Mouse (Mus musculus): ENCODE results near the gene Mrps7.

The Mrps7 gene

DNA sequence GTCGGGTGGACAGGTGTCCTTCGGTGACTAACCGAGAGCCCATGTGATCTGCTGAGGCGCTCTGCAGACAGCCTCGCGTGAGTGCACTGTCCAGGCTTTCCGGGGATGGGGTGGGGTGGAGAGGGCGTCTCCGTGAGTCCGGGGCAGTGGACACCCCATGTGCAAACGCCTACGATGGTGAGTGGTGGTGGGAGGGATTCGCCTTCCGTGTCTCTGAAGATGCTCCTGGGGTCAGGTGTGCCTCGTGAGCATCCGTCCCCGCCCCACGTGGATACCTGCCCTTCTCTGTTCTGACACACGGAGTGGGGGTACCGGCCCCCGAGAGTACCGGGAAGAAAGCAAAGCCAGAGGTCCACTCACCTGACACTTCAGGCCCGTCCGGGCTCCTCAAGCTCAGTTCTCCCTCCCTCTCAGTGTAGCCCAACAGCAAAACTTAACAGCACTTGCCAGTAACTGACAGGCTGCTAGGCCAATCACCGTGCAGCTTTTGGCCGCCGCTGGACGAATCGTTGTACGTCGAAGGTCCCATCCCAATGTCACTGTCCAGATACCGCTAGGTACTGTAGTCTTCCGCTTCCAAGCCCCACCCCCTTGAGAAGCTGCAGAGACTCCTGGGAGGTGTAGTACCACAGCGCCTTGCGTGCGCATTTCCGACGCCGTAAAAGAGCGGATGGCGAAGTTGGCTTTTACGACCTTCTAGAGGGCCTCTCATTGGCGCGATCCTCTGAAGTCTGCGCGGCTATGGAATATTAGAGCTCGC, 24.2 kb downstream of the Mrps7 start, which contains the start of gene Slc25a19:
TSS of gene Slc25a19 (minus strand) at position 591 of the 760 bp plus-strand sequence.
- CTCF ChIA-PET = interaction anchor here (0.8 to 0.9 kb wide), 2 partner anchors 48 to 87 kb away, joined by 3 read pairs; no protein-coding TSS in a partner anchor

DNA sequence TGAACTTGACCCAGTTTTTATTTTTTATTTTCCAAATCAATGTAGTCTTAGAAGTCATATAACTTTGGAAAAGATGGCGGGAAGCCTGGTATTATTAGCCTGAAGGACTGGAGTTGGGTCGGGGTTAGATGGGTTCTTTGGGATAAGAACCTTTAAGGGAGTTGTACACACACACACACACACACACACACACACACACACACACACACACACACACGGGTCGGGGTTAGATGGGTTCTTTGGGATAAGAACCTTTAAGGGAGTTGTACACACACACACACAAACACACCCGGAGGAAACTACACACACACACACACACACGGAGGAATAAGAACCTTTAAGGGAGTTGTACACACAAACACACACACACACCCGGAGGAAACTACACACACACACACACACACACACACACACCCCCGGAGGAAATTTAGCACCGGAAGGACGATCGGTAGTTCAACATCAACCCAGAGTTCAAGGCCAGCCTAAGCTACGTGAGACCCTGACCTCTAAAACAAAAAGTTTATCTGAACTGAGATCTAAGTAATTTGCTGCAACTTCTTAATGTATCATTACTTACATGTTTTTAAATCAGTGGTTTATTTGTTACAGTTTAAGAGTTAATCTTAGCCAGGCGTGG, 24.9 kb downstream of the Mrps7 start:
- CTCF ChIA-PET = interaction anchor here (0.9 to 1.4 kb wide), 2 partner anchors 48 to 79 kb away, joined by 3 read pairs; partner anchors contain the start of gene Grb2

DNA sequence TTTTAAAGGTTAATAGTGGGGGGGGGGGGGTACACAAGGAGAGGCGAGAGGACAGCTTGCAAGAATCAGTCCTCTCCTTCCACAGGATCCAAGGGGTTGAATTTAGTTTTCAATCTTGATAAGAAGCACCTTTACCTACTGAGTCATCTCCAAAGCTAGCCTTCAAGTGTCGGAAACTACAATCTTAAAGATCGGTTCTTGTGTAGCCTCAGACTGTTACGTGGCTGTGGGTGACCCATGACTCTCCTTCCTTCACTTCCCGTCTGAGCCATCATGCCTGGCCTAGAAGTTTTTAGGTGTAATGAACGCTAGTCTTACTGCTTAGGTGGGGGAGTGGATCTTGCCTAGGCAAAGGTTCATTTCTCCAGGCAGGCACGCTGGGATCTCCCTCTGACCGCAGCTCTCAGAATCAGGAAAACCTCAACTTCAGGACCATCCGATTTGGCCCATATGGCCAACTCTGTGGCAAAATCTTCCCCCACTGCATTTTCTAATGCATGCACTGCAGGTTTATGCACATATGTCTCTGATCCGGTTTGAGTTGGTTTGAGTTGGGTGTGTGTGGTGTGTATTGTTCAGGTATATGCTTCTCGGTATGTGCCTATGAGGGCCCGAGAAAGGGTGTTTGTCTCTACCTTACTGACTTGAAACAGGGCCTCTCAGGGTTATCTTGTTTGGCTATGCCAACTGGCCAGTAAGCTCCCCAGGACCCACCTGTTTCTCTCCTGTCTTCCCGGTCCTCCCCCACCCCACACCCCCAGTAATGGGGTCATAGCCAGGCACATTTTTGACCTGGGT, 26.2 kb downstream of the Mrps7 start:
- CTCF ChIA-PET = interaction anchor here (0.6 to 1.4 kb wide), 5 partner anchors 11 to 149 kb away, joined by 3 to 7 read pairs (median 3); partner anchors contain the start of gene Grb2

DNA sequence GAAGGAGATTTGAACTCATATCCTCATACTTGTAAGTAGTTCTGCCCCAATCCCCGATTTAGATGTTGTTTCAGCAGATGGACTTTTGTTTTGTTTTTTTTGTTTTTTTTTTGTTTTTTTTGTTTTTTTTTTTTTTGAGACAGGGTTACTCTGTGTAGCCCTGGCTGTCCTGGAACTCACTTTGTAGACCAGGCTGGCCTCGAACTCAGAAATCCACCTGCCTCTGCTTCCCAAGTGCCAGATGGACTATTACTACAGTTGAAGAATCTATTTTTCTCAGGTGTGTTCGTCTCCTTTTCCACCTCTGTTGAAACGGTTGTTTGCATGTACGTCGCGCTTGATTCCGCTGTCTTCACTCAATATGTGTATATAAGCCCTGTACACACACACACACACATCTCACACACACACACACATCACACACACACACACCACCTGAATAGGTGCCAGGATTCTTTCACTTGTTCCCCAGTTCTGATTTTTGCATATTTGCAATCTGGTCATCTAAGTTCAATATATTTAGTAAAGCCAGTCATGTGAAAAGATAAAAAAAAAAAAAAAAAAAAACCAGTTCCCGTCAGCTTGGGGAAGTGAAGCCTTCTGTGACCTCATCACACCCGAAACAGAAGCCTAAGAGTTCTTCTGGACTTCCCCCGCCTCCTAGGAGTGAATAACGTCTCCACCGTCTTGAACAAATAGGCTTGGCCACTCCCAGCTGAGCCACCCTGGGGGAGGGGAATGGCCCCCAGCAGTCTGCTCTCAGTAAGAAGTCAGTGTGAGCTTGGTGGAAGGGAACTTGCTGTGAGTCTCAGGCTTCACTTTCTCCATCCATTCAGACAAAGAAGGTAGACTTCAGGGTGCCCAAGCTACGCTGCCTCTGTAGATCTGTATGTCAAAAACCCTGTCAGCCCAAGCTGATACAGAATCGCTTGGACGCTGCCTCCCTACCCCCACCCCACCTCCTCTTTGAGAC, 27.1 kb downstream of the Mrps7 start:
- CTCF ChIA-PET = interaction anchor here (0.6 to 1.7 kb wide), 6 partner anchors 10 to 150 kb away, joined by 3 to 7 read pairs (median 4); partner anchors contain the start of gene Mif4gd

DNA sequence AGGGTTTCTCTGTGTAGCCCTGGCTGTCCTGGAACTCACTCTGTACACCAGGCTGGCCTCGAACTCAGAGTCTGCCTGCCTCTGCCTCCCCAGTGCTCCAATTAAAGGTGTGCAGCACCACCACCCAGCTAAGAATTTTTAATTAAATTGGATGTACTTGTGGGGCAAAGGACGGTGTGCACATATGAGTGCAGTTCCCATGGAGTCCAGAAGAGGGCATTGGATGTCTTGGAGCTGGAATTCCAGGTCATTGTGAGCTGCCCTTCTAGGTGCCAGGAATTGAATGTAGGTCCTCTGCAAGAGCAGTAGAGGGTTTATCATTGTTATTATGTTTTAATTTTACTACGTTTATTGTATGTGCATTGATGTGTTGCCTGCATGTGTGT, 27.8 kb downstream of the Mrps7 start:
- CTCF ChIA-PET = interaction anchor here (0.9 to 1.7 kb wide), 4 partner anchors 9 to 87 kb away, joined by 3 to 7 read pairs (median 4); partner anchors contain the start of gene Mif4gd

DNA sequence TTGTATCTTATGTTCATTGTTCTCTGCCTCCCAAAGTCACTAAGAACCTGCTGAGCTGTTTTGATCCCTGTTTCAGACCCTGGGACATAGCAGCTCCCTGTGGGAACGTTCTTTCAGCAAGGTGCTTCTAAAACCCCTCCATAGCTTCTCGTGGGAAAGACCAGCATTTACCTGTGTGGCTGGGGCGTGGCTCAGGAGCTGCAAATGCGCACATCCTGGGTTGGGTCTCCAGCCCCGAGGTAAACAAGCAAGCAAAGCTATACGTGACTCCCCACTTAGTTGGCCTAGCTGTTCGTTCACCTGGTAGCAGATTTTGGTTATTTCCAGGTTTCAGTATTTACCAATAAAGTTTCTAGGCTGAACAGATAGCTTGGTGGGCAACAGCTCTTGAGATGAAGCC, 28.5 kb downstream of the Mrps7 start:
- CTCF ChIA-PET = interaction anchor here (0.6 to 1.7 kb wide), 4 partner anchors 8 to 1965 kb away, joined by 3 to 7 read pairs (median 4); no protein-coding TSS in a partner anchor

DNA sequence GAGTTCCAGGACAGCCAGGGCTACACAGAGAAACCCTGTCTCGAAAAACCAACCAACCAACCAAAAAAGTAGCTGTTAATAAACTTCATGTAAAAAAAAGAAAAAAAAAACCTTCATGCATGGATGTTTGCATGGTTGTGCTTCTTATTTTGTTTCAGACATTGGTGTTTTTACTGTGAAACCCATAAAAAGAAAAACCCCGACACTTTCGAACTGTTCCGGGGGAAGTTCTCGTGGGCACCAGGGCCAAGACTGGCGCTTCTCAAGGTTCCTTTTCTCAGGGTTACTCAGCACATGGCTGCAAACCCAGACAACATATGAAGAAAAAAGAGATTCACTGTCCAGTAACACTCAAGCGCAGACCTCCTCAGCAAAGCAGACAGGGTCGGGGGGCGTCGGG, 29.1 kb downstream of the Mrps7 start:
- CTCF ChIA-PET = interaction anchor here (0.6 to 1.3 kb wide), 2 partner anchors 51 to 1965 kb away, joined by 3 to 4 read pairs; no protein-coding TSS in a partner anchor

DNA sequence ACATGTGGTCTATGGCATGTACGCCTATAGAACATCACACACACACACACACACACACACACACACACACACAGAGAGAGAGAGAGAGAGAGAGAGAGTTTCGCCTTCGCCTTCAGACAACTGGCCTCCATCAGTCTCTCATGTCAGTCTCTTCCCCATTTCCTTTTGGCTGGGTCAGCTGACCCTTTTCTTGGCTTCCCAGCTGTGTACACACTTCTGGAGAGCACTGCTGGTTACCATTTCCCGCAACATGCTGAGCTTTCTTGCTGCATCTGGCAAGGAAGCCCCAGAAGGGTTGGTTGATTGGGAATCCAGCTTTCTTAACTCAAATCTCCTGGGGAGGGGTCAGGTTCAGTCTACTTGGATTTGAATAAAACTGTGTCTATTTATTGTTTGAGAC, 30.4 kb downstream of the Mrps7 start:
- CTCF ChIA-PET = interaction anchor here (0.7 kb wide), 1 partner anchor 26 kb away, joined by 7 read pairs; no protein-coding TSS in a partner anchor

DNA sequence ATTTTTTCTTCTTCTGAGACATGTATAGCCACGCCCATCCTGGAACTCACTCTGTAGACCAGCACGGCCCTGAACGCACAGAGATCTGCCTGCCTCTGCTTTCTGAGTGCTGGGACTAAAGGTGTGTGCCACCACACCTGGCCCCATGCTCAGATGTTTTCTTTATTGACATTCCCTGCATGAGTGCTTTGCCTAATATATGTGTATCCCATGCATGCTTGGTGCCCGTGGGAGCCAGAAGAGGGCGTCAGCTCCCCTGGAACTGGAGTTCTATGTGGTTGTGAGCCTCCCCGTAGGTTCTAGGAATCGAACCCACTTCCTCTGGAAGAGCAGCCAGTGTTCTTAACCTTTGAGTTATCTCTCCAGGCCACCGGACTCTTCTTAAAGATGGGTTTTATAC, 31.3 kb downstream of the Mrps7 start:
- CTCF ChIA-PET = interaction anchor here (0.5 kb wide), 1 partner anchor 14 kb away, joined by 3 read pairs; no protein-coding TSS in a partner anchor

DNA sequence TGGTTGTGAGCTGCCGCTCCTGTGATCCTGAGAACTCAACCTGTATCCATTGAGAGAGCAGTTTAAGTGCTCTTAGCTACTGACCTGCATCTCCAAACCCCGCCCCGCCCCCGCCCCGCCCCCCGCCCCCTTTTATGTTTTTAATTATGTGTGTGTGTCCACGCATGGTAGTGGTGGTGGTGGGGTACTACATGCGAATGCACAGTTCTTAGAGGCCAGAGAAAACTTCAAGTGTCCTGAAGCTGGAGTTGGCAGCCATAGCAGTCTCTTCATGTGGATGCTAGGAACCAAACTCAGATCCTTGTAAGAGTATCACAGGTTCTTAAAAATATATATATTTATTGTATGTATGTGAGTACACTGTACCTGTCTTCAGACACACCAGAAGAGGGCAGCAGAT, 31.8 kb downstream of the Mrps7 start:
- CTCF ChIA-PET = interaction anchor here (0.5 kb wide), 1 partner anchor 14 kb away, joined by 3 read pairs; no protein-coding TSS in a partner anchor

DNA sequence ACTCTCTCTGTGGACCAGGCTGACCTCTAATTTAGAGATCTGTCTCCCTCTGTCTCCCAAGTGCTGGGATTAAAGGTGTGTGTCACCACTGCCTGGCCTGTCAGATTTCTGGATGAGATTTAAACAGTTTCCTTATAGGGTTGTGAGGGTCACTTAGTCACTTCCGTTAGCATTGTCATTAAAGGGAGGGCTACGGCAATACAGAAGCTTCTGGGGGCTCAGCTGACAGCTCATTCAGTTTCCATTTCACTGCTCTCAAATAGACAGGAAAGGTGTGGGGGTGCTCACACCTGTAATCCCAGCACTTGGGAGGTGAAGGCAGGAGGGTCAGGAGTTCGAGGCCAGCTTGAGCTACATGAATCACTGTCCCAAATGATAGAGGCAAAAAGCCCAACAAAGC, 33.2 kb downstream of the Mrps7 start:
- CTCF ChIA-PET = no interaction called here

DNA sequence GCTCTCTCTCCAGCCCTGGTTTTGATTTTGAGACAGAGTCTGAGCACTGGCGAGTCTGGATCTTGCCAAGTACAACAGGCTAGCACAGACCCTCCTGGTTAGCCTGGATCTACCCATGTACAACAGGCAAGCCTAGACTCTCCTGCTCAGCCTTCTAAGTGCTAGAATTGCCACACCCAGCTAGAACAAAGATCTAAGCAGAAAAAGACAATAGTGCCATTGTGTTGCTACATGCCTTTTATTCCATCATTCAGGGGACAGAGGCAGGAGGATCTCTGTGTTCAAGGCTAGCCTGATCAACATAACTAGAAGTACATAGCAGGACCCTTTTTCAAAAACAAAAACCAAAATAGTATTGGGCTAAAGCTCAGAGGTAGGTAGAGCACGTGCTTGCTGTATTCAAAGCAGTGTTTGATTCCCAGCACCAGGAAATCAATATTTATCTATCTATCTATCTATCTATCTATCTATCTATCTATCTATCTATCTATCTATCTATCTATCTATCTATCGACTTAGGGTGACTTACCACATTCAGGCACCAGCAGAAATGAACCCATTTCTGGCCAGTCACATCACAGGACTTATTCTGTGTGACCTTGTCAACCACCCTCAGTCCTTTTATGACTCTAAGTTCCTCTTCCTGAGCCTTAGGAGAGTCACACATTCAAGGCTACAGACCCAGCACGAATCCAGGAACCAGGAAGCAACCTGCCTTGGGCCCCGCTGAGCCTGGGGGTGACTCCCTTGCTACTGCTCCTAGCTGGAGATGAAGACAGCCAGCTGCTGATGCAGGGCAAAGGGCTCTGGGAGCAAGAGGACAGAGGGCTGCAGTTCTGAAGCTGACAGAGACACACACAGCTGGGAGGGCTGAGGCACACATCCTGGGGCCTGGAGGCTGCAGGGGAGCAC, 35.0 kb downstream of the Mrps7 start:
- CTCF ChIA-PET = interaction anchor here (0.6 to 0.7 kb wide), 2 partner anchors 12 to 19 kb away, joined by 3 read pairs; no protein-coding TSS in a partner anchor

DNA sequence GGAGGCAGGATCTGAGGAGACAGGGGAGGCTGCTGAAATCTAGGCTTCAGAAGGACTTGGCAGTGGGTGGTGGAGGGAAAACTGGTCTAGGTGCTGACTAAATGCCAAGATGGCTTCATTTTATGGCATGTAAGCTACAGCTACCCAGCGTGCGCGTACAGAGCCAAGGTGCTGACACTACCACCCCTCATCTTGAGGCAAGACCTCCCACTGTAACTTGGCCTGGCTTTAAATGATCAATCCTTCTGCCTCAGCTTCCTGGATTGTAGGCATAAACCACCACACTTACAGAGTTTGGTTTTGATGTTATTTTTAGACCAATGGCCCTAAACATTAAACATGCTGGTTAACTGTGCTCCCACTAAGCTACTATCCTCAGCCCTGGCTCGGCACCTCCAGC, 35.8 kb downstream of the Mrps7 start:
- CTCF ChIA-PET = no interaction called here

DNA sequence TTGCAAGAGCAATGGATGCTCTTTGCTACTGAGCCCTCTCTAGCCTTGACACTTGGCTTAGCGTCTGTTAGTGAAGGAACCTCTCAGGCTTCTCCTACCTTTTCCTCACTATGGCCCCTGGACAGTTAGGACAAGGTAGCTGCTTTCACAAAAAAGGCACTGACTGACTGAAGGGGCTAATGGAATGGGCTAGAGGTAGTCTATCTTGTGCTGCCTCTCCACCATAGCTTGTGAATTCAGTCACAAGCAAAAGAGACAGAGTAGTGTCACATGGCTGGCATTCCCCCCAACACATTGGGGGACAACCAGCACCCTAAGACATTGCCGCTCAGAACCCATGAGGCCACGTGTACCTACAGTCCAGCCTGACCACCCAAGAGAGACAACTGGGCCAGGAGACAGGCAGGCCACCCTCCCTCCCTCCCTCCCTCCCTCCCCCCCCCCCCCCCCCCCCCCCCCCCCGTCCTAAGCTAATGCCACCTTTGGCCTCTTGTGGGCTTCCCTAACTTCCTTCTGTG, 36.6 kb downstream of the Mrps7 start:
- CTCF ChIA-PET = interaction anchor here (0.5 to 1.6 kb wide), 4 partner anchors 9 to 87 kb away, joined by 3 to 7 read pairs (median 4); no protein-coding TSS in a partner anchor

DNA sequence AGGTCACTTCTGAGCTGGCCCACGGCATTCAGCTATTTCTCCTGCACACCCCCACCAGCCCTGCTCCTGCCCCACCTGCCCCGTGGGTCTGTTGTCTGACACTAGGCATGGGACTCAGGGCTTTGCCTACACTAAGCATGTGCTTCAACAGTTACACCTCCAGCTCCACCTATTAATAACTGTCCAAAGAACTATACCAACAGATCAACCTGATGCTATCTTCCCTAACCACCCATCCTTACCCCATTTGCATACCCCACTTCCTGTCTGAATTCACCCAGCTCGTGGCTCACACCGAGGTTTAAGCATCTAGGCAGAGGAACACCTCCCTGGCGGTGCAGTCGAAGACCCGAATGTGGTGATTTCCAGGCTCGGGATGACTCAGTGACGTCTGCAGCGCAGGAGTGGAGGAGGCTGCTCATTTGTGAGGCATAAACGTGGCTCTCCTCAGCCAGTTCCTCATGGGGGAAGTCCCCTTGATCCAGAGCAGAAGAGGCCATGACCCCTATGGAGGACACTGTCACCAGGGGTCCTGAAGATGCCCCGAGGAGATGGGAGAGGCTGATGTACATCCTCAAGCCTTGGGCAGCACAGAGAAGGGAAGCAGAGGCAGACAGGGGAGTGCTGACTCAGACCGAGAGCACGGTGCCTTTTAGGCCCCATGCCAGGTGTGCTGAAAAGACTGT, 37.4 kb downstream of the Mrps7 start:
- CTCF ChIA-PET = interaction anchor here (0.5 to 1.6 kb wide), 6 partner anchors 10 to 199 kb away, joined by 3 to 7 read pairs (median 4); no protein-coding TSS in a partner anchor

DNA sequence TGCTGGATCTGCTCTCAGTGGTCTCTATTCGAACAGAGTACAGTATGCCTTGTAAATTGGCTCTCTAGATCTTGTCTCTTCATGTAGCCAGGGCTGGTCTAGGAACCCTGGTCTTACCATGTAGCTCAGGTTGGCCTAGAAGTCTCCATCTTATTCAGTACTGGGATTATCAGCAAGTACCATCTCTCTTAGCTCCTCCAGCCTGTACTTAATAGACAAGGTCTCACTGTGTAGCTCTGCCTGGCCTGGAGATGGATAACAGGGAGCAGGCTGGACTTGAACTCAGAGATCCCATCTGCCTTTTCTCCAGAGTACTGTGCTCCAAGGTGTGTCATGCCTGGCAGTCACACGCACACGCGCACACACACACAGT, 37.9 kb downstream of the Mrps7 start:
- CTCF ChIA-PET = interaction anchor here (0.5 to 0.9 kb wide), 3 partner anchors 10 to 28 kb away, joined by 3 to 4 read pairs (median 3); no protein-coding TSS in a partner anchor

DNA sequence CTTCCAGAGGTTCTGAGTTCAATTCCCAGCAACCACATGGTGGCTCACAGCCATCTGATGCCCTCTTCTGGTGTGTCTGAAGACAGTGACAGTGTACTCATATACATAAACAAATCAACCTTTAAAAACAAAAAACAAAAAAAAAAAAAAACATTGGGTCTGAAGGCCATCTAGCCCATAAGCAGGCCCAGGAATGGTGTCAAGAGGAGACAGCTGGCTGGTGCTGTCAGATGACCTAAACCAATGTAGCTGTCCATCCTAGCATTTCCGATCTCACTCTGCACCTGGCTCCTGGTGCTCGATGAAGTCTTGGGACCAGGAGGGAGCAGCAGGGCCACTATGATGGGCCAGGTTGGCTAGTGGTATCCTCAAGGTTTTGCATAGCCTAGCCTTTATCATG, 39.0 kb downstream of the Mrps7 start:
- CTCF ChIA-PET = interaction anchor here (0.6 to 0.7 kb wide), 2 partner anchors 9 to 285 kb away, joined by 4 to 5 read pairs; no protein-coding TSS in a partner anchor

DNA sequence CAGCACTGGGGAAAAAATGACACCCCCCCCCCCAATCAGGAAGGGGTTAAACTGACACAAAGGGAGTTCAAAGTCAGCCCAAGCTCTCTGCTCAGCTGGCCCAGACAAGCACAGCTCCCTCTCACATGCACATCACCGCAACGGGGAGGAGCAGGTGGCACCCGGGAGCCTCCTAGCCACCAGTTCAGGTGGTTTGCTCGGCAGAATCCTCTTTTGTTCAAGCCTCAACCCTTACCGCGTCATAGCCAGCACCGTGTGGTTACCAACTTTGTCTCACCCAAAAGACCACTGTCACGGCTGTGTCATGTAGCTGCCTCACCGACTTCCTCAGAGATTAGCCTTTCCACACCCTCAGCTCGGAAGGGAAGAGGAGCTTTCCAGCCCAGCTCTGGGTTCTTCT, 39.5 kb downstream of the Mrps7 start:
- CTCF ChIA-PET = interaction anchor here (0.6 to 0.7 kb wide), 4 partner anchors 10 to 286 kb away, joined by 3 to 5 read pairs (median 4); no protein-coding TSS in a partner anchor
